In genomic region chr9:106236156-106236817, GRCm38 (mm10) we compare ENCODE assay signal across 16 mouse cellular contexts. TPM values are rescaled to one million over a fixed set of nuclear protein-coding genes. Genes with fewer than 3 reads are reported as not detected.
DNase-seq lines count a peak whose midpoint lies in the region; ATAC-seq and TF ChIP-seq lines count a peak whose summit lies in the region.
"Had no signal": no experiment of that assay in that cellular context is flagged by ENCODE, and none has a peak within 500 bp of the region (broad histone marks: within the 10 kb centered on the region; RNA-seq: fewer than 3 reads in every experiment).

No protein-coding gene starts in this region.

- no peaks in the 10 kb centered on the region for H3K9me3 ChIP-seq in intestine, postnatal 0 days (ENCODE audit: control insufficient read depth)
- no peaks in the 10 kb centered on the region for H3K9me3 ChIP-seq in intestine, embryonic 16.5 days (ENCODE audit: control insufficient read depth, low read length)
- H3K9me3 ChIP-seq: embryonic facial prominence, embryonic 15.5 days; forebrain, embryonic 12.5 days; limb, embryonic 15.5 days had no signal

- peak; percentile 34; the same call in 1 of the 2 replicates for TF ChIP-seq POLR2A in lung, adult 2 months (IDR thresholded peaks at IDR 0.05; ENCODE audit: borderline replicate concordance, extremely low read depth, low read depth, low read length)

- H3K4me2 ChIP-seq in intestine, postnatal 0 days (replicated peaks; ENCODE audit: low read depth) = no peak overlapping the region
- no peak overlapping the region for H3K4me2 ChIP-seq in intestine, embryonic 16.5 days (ENCODE audit: low read depth, low read length)
- H3K4me2 ChIP-seq: embryonic facial prominence, embryonic 15.5 days; forebrain, embryonic 12.5 days; limb, embryonic 15.5 days had no signal

- no peak overlapping the region for H3K4me3 ChIP-seq in intestine, postnatal 0 days (ENCODE audit: low read depth, low read length)
- H3K4me3 ChIP-seq in intestine, embryonic 16.5 days (ENCODE audit: low read length) = no peak overlapping the region
- H3K4me3 ChIP-seq in lung, adult 2 months (replicated peaks; ENCODE audit: extremely low read depth, low read depth, low read length) = no peak overlapping the region
- H3K4me3 ChIP-seq: embryonic facial prominence, embryonic 15.5 days; forebrain, embryonic 12.5 days; limb, embryonic 15.5 days had no signal

- TF ChIP-seq CTCF in intestine, postnatal 0 days (IDR thresholded peaks at IDR 0.05; ENCODE audit: low read depth) = no peak
- no peak for TF ChIP-seq CTCF in lung, adult 2 months (IDR thresholded peaks at IDR 0.05; ENCODE audit: insufficient read depth, low read length)

- H3K4me1 ChIP-seq in intestine, postnatal 0 days (replicated peaks; ENCODE audit: control insufficient read depth, insufficient read depth, low read length) = no peaks in the 10 kb centered on the region
- H3K4me1 ChIP-seq in intestine, embryonic 16.5 days (ENCODE audit: control insufficient read depth, insufficient read depth, low read length) = no peaks in the 10 kb centered on the region
- H3K4me1 ChIP-seq in lung, adult 2 months (ENCODE audit: control insufficient read depth, insufficient read depth, low read length) = peaks cover 21% of the 10 kb centered on the region
- H3K4me1 ChIP-seq: embryonic facial prominence, embryonic 15.5 days; forebrain, embryonic 12.5 days; limb, embryonic 15.5 days had no signal

- peaks cover 88% of the 10 kb centered on the region for H3K36me3 ChIP-seq in intestine, postnatal 0 days (ENCODE audit: control insufficient read depth, insufficient read depth)
- peaks cover 25% of the 10 kb centered on the region for H3K36me3 ChIP-seq in intestine, embryonic 16.5 days (ENCODE audit: control insufficient read depth, insufficient read depth, low read length)

- DNase-seq in adrenal gland, adult 2 months = peak; percentile 42
- DNase-seq in adrenal gland, postnatal 36 days = no peak
- no peak for DNase-seq in lung, adult 2 months
- no peak for DNase-seq in lung, postnatal 14 days
- DNase-seq in kidney, postnatal 25 days = peak; percentile 70 to 89
- no peak for DNase-seq in cerebellum, postnatal 10 days
- DNase-seq: cerebellum, adult 11-12 months; layer of hippocampus, adult 9-11 months had no signal

- no peak for ATAC-seq in intestine, postnatal 0 days
- no peak for ATAC-seq in intestine, embryonic 16.5 days

- H3K27ac ChIP-seq in intestine, postnatal 0 days (ENCODE audit: low read depth, low read length) = no peak overlapping the region
- no peak overlapping the region for H3K27ac ChIP-seq in intestine, embryonic 16.5 days (ENCODE audit: low read length)
- H3K27ac ChIP-seq: embryonic facial prominence, embryonic 15.5 days; forebrain, embryonic 12.5 days; limb, embryonic 15.5 days had no signal

- no peaks in the 10 kb centered on the region for H3K27me3 ChIP-seq in intestine, postnatal 0 days (replicated peaks; ENCODE audit: control insufficient read depth, insufficient read depth, low read length)
- no peaks in the 10 kb centered on the region for H3K27me3 ChIP-seq in intestine, embryonic 16.5 days (replicated peaks; ENCODE audit: control insufficient read depth, insufficient read depth, low read length)
- H3K27me3 ChIP-seq: CH12.LX; embryonic facial prominence, embryonic 15.5 days; forebrain, embryonic 12.5 days; limb, embryonic 15.5 days had no signal

- WGBS in intestine, postnatal 0 days = 90% methylated on average over 23 of the region's 23 CpGs
- 93% methylated on average over 23 of the region's 23 CpGs for WGBS in intestine, embryonic 16.5 days
- 79% methylated on average over 23 of the region's 23 CpGs for WGBS in lung, adult 2 months

- 0 out of 2 replicates have a peak overlapping the region, but pooled peaks have one; percentile 17 for H3K9ac ChIP-seq in intestine, postnatal 0 days (ENCODE audit: low read depth, low read length)
- H3K9ac ChIP-seq in intestine, embryonic 16.5 days (ENCODE audit: low read depth, low read length) = no peak overlapping the region
- H3K9ac ChIP-seq: embryonic facial prominence, embryonic 15.5 days; forebrain, embryonic 12.5 days; limb, embryonic 15.5 days had no signal

RNA-seq across cellular contexts. Expression of gene Alas1, which starts 12.2 kb away (rescaled TPM):
- total RNA-seq in adrenal gland, adult 2 months (2021) = 1,000 to 10,000 TPM; 1,496 to 1,691 TPM
- 1,137 and 1,435 TPM in 2 replicates for polyA plus RNA-seq in adrenal gland, adult 2 months (2012; rRNA removed)
- total RNA-seq in adrenal gland, postnatal 36 days (2021) = 1,000 to 10,000 TPM; 1,599 to 3,152 TPM
- polyA plus RNA-seq in intestine, postnatal 0 days (2015; fragmentation: Nextera tagmentation; extraction: Ambion mirVana) = 81.2 and 82.9 TPM in 2 replicates
- polyA plus RNA-seq in intestine, embryonic 16.5 days (2015; fragmentation: Nextera tagmentation; extraction: Ambion mirVana) = 129 and 131 TPM in 2 replicates
- polyA plus RNA-seq in lung, adult 2 months (2012; rRNA removed) = 443 and 458 TPM in 2 replicates

RNA-seq across cellular contexts. Expression of gene Tlr9, which starts 13.9 kb away (rescaled TPM):
- total RNA-seq in adrenal gland, adult 2 months (2021) = 1 to 10 TPM in 1 of 2 experiments, under 1 TPM in 1; 0.84 to 1.4 TPM
- polyA plus RNA-seq in adrenal gland, adult 2 months (2012; rRNA removed) = 2.5 and 2.7 TPM in 2 replicates
- total RNA-seq in adrenal gland, postnatal 36 days (2021) = under 1 TPM; 0.89 TPM
- 0.08 and 0.09 TPM in 2 replicates for polyA plus RNA-seq in intestine, postnatal 0 days (2015; fragmentation: Nextera tagmentation; extraction: Ambion mirVana)
- 0.04 and 0.05 TPM in 2 replicates for polyA plus RNA-seq in intestine, embryonic 16.5 days (2015; fragmentation: Nextera tagmentation; extraction: Ambion mirVana)
- 6.0 and 6.4 TPM in 2 replicates for polyA plus RNA-seq in lung, adult 2 months (2012; rRNA removed)
- polyA plus RNA-seq: forebrain, embryonic 12.5 days; midbrain, embryonic 16.5 days; neural tube, embryonic 11.5 days had no signal

RNA-seq across cellular contexts. Expression of gene Twf2, which starts 33.4 kb away (rescaled TPM):
- 100 to 1,000 TPM in 1 of 2 experiments, 10 to 100 TPM in 1; 75.8 to 128 TPM for total RNA-seq in adrenal gland, adult 2 months (2021)
- polyA plus RNA-seq in adrenal gland, adult 2 months (2012; rRNA removed) = 121 and 125 TPM in 2 replicates
- 100 to 1,000 TPM in 1 of 2 experiments, 10 to 100 TPM in 1; 64.8 to 117 TPM for total RNA-seq in adrenal gland, postnatal 36 days (2021)
- 21.9 and 25.6 TPM in 2 replicates for polyA plus RNA-seq in intestine, postnatal 0 days (2015; fragmentation: Nextera tagmentation; extraction: Ambion mirVana)
- polyA plus RNA-seq in intestine, embryonic 16.5 days (2015; fragmentation: Nextera tagmentation; extraction: Ambion mirVana) = 48.6 and 50.0 TPM in 2 replicates
- polyA plus RNA-seq in lung, adult 2 months (2012; rRNA removed) = 60.9 and 69.0 TPM in 2 replicates

RNA-seq across cellular contexts. Expression of gene Ppm1m, which starts 36.7 kb away (rescaled TPM):
- total RNA-seq in adrenal gland, adult 2 months (2021) = 100 to 1,000 TPM in 1 of 2 experiments, 10 to 100 TPM in 1; 84.6 to 135 TPM
- polyA plus RNA-seq in adrenal gland, adult 2 months (2012; rRNA removed) = 216 and 273 TPM in 2 replicates
- 100 to 1,000 TPM in 1 of 2 experiments, 10 to 100 TPM in 1; 90.8 to 117 TPM for total RNA-seq in adrenal gland, postnatal 36 days (2021)
- 10.0 and 10.8 TPM in 2 replicates for polyA plus RNA-seq in intestine, postnatal 0 days (2015; fragmentation: Nextera tagmentation; extraction: Ambion mirVana)
- polyA plus RNA-seq in intestine, embryonic 16.5 days (2015; fragmentation: Nextera tagmentation; extraction: Ambion mirVana) = 23.4 and 26.3 TPM in 2 replicates
- 60.7 and 67.3 TPM in 2 replicates for polyA plus RNA-seq in lung, adult 2 months (2012; rRNA removed)

RNA-seq across cellular contexts. Expression of gene Poc1a, which starts 44.6 kb away (rescaled TPM):
- 1 to 10 TPM; 3.4 to 5.4 TPM for total RNA-seq in adrenal gland, adult 2 months (2021)
- polyA plus RNA-seq in adrenal gland, adult 2 months (2012; rRNA removed) = 5.4 and 7.1 TPM in 2 replicates
- 1 to 10 TPM; 3.6 to 5.6 TPM for total RNA-seq in adrenal gland, postnatal 36 days (2021)
- 11.5 and 12.3 TPM in 2 replicates for polyA plus RNA-seq in intestine, postnatal 0 days (2015; fragmentation: Nextera tagmentation; extraction: Ambion mirVana)
- 27.0 and 29.1 TPM in 2 replicates for polyA plus RNA-seq in intestine, embryonic 16.5 days (2015; fragmentation: Nextera tagmentation; extraction: Ambion mirVana)
- 5.7 and 7.9 TPM in 2 replicates for polyA plus RNA-seq in lung, adult 2 months (2012; rRNA removed)

Comparison
In these comparisons a context has a peak if more than half of its experiments do, and no peak if none do; other contexts are left out.
1. DNase-seq: peak in adrenal gland, adult 2 months (single experiment) and kidney, postnatal 25 days (2 of 2); none in adrenal gland, postnatal 36 days (0 of 2), lung, adult 2 months (single experiment), lung, postnatal 14 days (single experiment) and cerebellum, postnatal 10 days (0 of 2).